In genomic region chr7:107747954-107748353, GRCm38 (mm10) we compare ENCODE assay signal across 8 mouse cellular contexts. TPM values are rescaled to one million over a fixed set of nuclear protein-coding genes. Genes with fewer than 3 reads are reported as not detected.
DNase-seq lines count a peak whose midpoint lies in the region; ATAC-seq and TF ChIP-seq lines count a peak whose summit lies in the region.
"Had no signal": no experiment of that assay in that cellular context is flagged by ENCODE, and none has a peak within 500 bp of the region (broad histone marks: within the 10 kb centered on the region; RNA-seq: fewer than 3 reads in every experiment).

No protein-coding gene starts in this region.

- H3K9ac ChIP-seq in intestine, postnatal 0 days (ENCODE audit: low read depth, low read length), result no peak overlapping the region

- no peak for TF ChIP-seq POLR2A in lung, adult 2 months (IDR thresholded peaks at IDR 0.05; ENCODE audit: borderline replicate concordance, extremely low read depth, low read depth, low read length)

- H3K27me3 ChIP-seq in embryonic facial prominence, embryonic 10.5 days (replicated peaks; ENCODE audit: low read depth, poor library complexity, severe bottlenecking), result no peaks in the 10 kb centered on the region
- no peaks in the 10 kb centered on the region for H3K27me3 ChIP-seq in intestine, postnatal 0 days (replicated peaks; ENCODE audit: control insufficient read depth, insufficient read depth, low read length)

- WGBS in embryonic facial prominence, embryonic 10.5 days, result 21% methylated on average over 2 of the region's 2 CpGs
- WGBS in intestine, postnatal 0 days, result 18% methylated on average over 2 of the region's 2 CpGs
- WGBS in lung, adult 2 months, result 13% methylated on average over 2 of the region's 2 CpGs

- H3K4me3 ChIP-seq in embryonic facial prominence, embryonic 10.5 days, result no peak overlapping the region
- no peak overlapping the region for H3K4me3 ChIP-seq in intestine, postnatal 0 days (ENCODE audit: low read depth, low read length)
- no peak overlapping the region for H3K4me3 ChIP-seq in lung, adult 2 months (replicated peaks; ENCODE audit: extremely low read depth, low read depth, low read length)
- H3K4me3 ChIP-seq: myocyte had no signal

- H3K9me3 ChIP-seq in embryonic facial prominence, embryonic 10.5 days, result no peaks in the 10 kb centered on the region
- no peaks in the 10 kb centered on the region for H3K9me3 ChIP-seq in intestine, postnatal 0 days (ENCODE audit: control insufficient read depth)

- ATAC-seq in intestine, postnatal 0 days, result peak; percentile 42

- peak; percentile 62 for DNase-seq in urinary bladder, postnatal 14 days (ENCODE audit: low spot score)
- no peak for DNase-seq in urinary bladder, postnatal 10 days (ENCODE audit: low spot score)
- peak; percentile 58 for DNase-seq in adrenal gland, postnatal 25 days
- DNase-seq in embryonic facial prominence, embryonic 10.5 days (ENCODE audit: low spot score), result peak; percentile 77
- peak; percentile 46 for DNase-seq in lung, adult 2 months
- DNase-seq in retina, postnatal 7 days (ENCODE audit: low read depth, low spot score), result peak; percentile 31

- H3K4me1 ChIP-seq in embryonic facial prominence, embryonic 10.5 days, result 0 out of 2 replicates have a peak, but pooled peaks cover 3% of the 10 kb centered on the region
- no peaks in the 10 kb centered on the region for H3K4me1 ChIP-seq in intestine, postnatal 0 days (replicated peaks; ENCODE audit: control insufficient read depth, insufficient read depth, low read length)
- no peaks in the 10 kb centered on the region for H3K4me1 ChIP-seq in lung, adult 2 months (ENCODE audit: control insufficient read depth, insufficient read depth, low read length)

- H3K36me3 ChIP-seq in embryonic facial prominence, embryonic 10.5 days (replicated peaks), result peaks cover 36% of the 10 kb centered on the region
- peaks cover 31% of the 10 kb centered on the region for H3K36me3 ChIP-seq in intestine, postnatal 0 days (ENCODE audit: control insufficient read depth, insufficient read depth)

- H3K4me2 ChIP-seq in intestine, postnatal 0 days (replicated peaks; ENCODE audit: low read depth), result no peak overlapping the region

- peak; percentile 90 for TF ChIP-seq CTCF in intestine, postnatal 0 days (IDR thresholded peaks at IDR 0.05; ENCODE audit: low read depth)
- peak; percentile 42; the same call in 1 of the 2 replicates for TF ChIP-seq CTCF in lung, adult 2 months (IDR thresholded peaks at IDR 0.05; ENCODE audit: insufficient read depth, low read length)

- H3K27ac ChIP-seq in embryonic facial prominence, embryonic 10.5 days (replicated peaks), result no peak overlapping the region
- no peak overlapping the region for H3K27ac ChIP-seq in intestine, postnatal 0 days (ENCODE audit: low read depth, low read length)

RNA-seq across cellular contexts. Expression of gene Cyb5r2, which starts 9.9 kb away (rescaled TPM):
- not detected in 2 replicates for total RNA-seq in adrenal gland, postnatal 25 days (2021)
- 0.64 and 0.72 TPM in 2 replicates for polyA plus RNA-seq in embryonic facial prominence, embryonic 10.5 days (2016; fragmentation: Nextera tagmentation; extraction: Ambion mirVana)
- polyA plus RNA-seq in intestine, postnatal 0 days (2015; fragmentation: Nextera tagmentation; extraction: Ambion mirVana), result 0.13 TPM in 1 of 2 replicates, not detected in the other
- polyA plus RNA-seq in lung, adult 2 months (2012; rRNA removed), result not detected in 2 replicates

RNA-seq across cellular contexts. Expression of gene Ovch2, which starts 53.1 kb away (rescaled TPM):
- not detected in 2 replicates for total RNA-seq in adrenal gland, postnatal 25 days (2021)
- polyA plus RNA-seq in embryonic facial prominence, embryonic 10.5 days (2016; fragmentation: Nextera tagmentation; extraction: Ambion mirVana), result not detected in 2 replicates
- polyA plus RNA-seq in intestine, postnatal 0 days (2015; fragmentation: Nextera tagmentation; extraction: Ambion mirVana), result not detected in 2 replicates
- not detected in 2 replicates for polyA plus RNA-seq in lung, adult 2 months (2012; rRNA removed)
- polyA plus RNA-seq: myocyte had no signal
